Mouse (Mus musculus) limb, embryonic 10.5 days (tissue): Measurements from ENCODE around the gene Msh6. TPM values are rescaled to one million over a fixed set of nuclear protein-coding genes. Genes with fewer than 3 reads are reported as not detected.

Source experiments
- polyA plus RNA-seq: library from polyadenylated mRNA; unstranded; fragments of >200 nt; fragmentation: Nextera tagmentation; extraction: Ambion mirVana; gene quantifications from 2 replicates; pipeline ENCODE4 v1.2.1, GENCODE M21; 2016

The Msh6 gene
- polyA plus RNA-seq, 1 experiment from 2014 or later = 104 TPM

Other genes starting within 250 kb of the Msh6 start
- not detected in 2 replicates for gene Kcnk12, start 177.1 kb upstream of the Msh6 start, polyA plus RNA-seq
- not detected in 2 replicates for gene Rpl36-ps4, start 54.1 kb upstream of the Msh6 start, polyA plus RNA-seq
- 15.5 and 18.0 TPM in 2 replicates for gene Fbxo11, start 90.2 kb downstream of the Msh6 start, polyA plus RNA-seq